In the genomic region with DNA sequence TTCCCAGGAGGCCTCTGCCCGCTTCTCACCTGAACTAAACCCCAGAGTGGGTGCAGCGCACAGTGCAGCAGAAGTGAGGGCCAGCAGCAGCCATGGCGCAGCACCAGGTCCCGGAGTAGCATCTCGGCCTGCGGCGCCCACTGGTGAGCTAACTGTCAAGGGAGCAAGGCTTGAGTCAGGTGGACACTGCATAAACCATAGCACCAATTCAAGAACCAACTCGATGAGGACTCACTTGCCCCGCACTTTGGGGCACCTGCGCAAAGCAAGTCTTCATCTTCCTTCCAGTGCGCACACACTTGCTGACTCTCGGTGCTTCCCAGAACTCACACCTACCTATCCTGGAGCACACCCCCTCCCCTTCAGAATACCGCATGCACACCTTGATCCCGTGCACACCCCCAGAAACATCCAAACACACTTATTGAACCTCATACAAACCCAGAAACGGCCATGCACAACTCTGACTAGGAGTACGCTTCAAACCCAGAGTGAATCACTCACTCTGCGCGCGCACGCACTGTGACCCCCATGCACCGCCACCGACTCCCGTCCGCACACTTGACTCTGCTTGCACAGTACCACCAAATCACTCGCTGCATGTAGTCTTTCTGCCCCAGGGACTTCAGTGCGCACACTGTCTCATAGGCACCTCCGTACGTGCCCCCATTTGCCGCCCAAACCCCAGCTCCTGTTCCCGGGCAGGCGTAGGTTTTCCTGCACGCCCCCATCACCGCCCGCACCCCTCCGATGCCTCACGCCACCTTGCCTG, we compare ENCODE assay signal across 8 mouse cellular contexts. TPM values are rescaled to one million over a fixed set of nuclear protein-coding genes. Genes with fewer than 3 reads are reported as not detected.
DNase-seq lines count a peak whose midpoint lies in the region; ATAC-seq lines count a peak whose summit lies in the region.

No protein-coding gene starts in this region.

- WGBS in heart, embryonic 15.5 days = 17% methylated on average over 36 of the region's 36 CpGs
- WGBS in hindbrain, embryonic 10.5 days = 7% methylated on average over 36 of the region's 36 CpGs

- ATAC-seq in heart, embryonic 15.5 days (replicated peaks; ENCODE audit: insufficient number of reproducible peaks, insufficient read depth, low FRiP score, low read depth) = peak; percentile 16; the same call in 1 of the 2 replicates

- no peaks in the 10 kb centered on the region for H3K36me3 ChIP-seq in heart, embryonic 15.5 days
- no peaks in the 10 kb centered on the region for H3K36me3 ChIP-seq in hindbrain, embryonic 10.5 days

- H3K4me1 ChIP-seq in heart, embryonic 15.5 days (replicated peaks) = peaks cover 11% of the 10 kb centered on the region
- peaks cover 33% of the 10 kb centered on the region for H3K4me1 ChIP-seq in hindbrain, embryonic 10.5 days (replicated peaks)

- H3K4me2 ChIP-seq in heart, embryonic 15.5 days = peak overlapping the region; percentile 96

- no peak overlapping the region for H3K27ac ChIP-seq in heart, embryonic 15.5 days
- peak overlapping the region; percentile 94 for H3K27ac ChIP-seq in hindbrain, embryonic 10.5 days

- peak overlapping the region; percentile 63 for H3K9ac ChIP-seq in heart, embryonic 15.5 days

- H3K4me3 ChIP-seq in heart, embryonic 15.5 days = peak overlapping the region; percentile 65
- H3K4me3 ChIP-seq in hindbrain, embryonic 10.5 days = peak overlapping the region; percentile 79

- no peak for DNase-seq in heart, adult 11 months
- peak; percentile 54 for DNase-seq in adrenal gland, postnatal 25 days
- DNase-seq in hindbrain, embryonic 10.5 days (ENCODE audit: low spot score) = peak; percentile 11
- peak; percentile 37 for DNase-seq in mesoderm, embryonic 11.5 days (ENCODE audit: low read depth, low spot score)
- DNase-seq in layer of hippocampus, postnatal 14 days (ENCODE audit: low spot score in 2 of 2) = no peak
- no peak for DNase-seq in layer of hippocampus, adult 9-11 months
- no peak for DNase-seq in urinary bladder, postnatal 36 days (ENCODE audit: low spot score in 2 of 2)

- H3K27me3 ChIP-seq in heart, embryonic 15.5 days = peaks cover 53% of the 10 kb centered on the region
- H3K27me3 ChIP-seq in hindbrain, embryonic 10.5 days (ENCODE audit: insufficient read depth, poor library complexity, severe bottlenecking) = peaks cover 57% of the 10 kb centered on the region

- no peaks in the 10 kb centered on the region for H3K9me3 ChIP-seq in heart, embryonic 15.5 days (replicated peaks)
- H3K9me3 ChIP-seq in hindbrain, embryonic 10.5 days = no peaks in the 10 kb centered on the region

RNA-seq across cellular contexts. Expression of gene Prima1, which starts 0.5 kb away (rescaled TPM):
- 0.25 and 0.37 TPM in 2 replicates for polyA plus RNA-seq in heart, embryonic 15.5 days (2015; fragmentation: Nextera tagmentation; extraction: Ambion mirVana)
- 1.4 and 1.8 TPM in 2 replicates for total RNA-seq in adrenal gland, postnatal 25 days (2021)
- polyA plus RNA-seq in hindbrain, embryonic 10.5 days (2016; fragmentation: Nextera tagmentation; extraction: Ambion mirVana) = 0.91 and 1.2 TPM in 2 replicates
- 1 to 10 TPM; 4.8 to 7.9 TPM for total RNA-seq in layer of hippocampus, postnatal 14 days (2021)

Comparison
In these comparisons a context has a peak if more than half of its experiments do, and no peak if none do; other contexts are left out.
1. DNase-seq: peak in adrenal gland, postnatal 25 days (single experiment), hindbrain, embryonic 10.5 days (single experiment) and mesoderm, embryonic 11.5 days (single experiment); none in heart, adult 11 months (single experiment), layer of hippocampus, postnatal 14 days (0 of 2), layer of hippocampus, adult 9-11 months (single experiment) and urinary bladder, postnatal 36 days (0 of 2).